Mouse (Mus musculus) midbrain, embryonic 14.5 days (tissue): ENCODE measurements around the gene Dennd4b. TPM values are rescaled to one million over a fixed set of nuclear protein-coding genes. Genes with fewer than 3 reads are reported as not detected.

Source experiments
- ATAC-seq: fragments of 200-750 bp; cut with Nextera tagmentation; 2 replicates; pipeline ENCODE4 v1.8.0; 2017; ENCODE audit warnings: moderate number of reproducible peaks, moderate library complexity; ENCODE audit not compliant: low FRiP score, low TSS enrichment
- DNase-seq: peaks from one replicate; pipeline ENCODE4 v3.0.0-alpha.2; 2015
- H3K27ac ChIP-seq: fragments of 300-500 bp; sonication (generic); replicated peaks from 2 replicates; pipeline ENCODE4 v1.5.1; 2014; ENCODE audit warnings: mild to moderate bottlenecking, low read depth, low read length, moderate library complexity
- H3K27me3 ChIP-seq: fragments of 300-500 bp; sonication (generic); 2 replicates; pipeline ENCODE4 v1.6.1; 2014; ENCODE audit warnings: low read length, control low read depth, mixed read lengths; ENCODE audit not compliant: control insufficient read depth, insufficient read depth
- H3K36me3 ChIP-seq: fragments of 300-500 bp; sonication (generic); 2 replicates; pipeline ENCODE4 v1.6.1; 2014; ENCODE audit warnings: low read length, control low read depth; ENCODE audit not compliant: control insufficient read depth, insufficient read depth
- H3K4me1 ChIP-seq: fragments of 300-500 bp; sonication (generic); 2 replicates; pipeline ENCODE4 v1.6.1; 2014; ENCODE audit warnings: mild to moderate bottlenecking, antibody characterized with exemption, low read length, control low read depth; ENCODE audit not compliant: control insufficient read depth, insufficient read depth
- H3K4me2 ChIP-seq: fragments of 300-500 bp; sonication (generic); 2 replicates; pipeline ENCODE4 v1.6.1; 2014; ENCODE audit warnings: mild to moderate bottlenecking, low read length, moderate library complexity
- H3K4me3 ChIP-seq: fragments of 300-500 bp; sonication (generic); replicated peaks from 2 replicates; pipeline ENCODE4 v1.5.1; 2014; ENCODE audit warnings: low read depth, low read length
- H3K9ac ChIP-seq: fragments of 300-500 bp; sonication (generic); replicated peaks from 2 replicates; pipeline ENCODE4 v1.6.1; 2014; ENCODE audit warnings: mild to moderate bottlenecking, low read length, moderate library complexity
- H3K9me3 ChIP-seq: fragments of 300-500 bp; sonication (generic); 2 replicates; pipeline ENCODE4 v1.6.1; 2016; ENCODE audit warnings: low read length, control low read depth, mixed read lengths; ENCODE audit not compliant: control insufficient read depth
- WGBS: fragments of 180-500 bp; shearing (Covaris S2); extraction: QIAGEN DNeasy Blood & Tissue Kit; methylation state at CpG from one replicate; pipeline ENCODE4 v1.1.7; 2014; 5-methylcytosine and 5-hydroxymethylcytosine counted together
- polyA plus RNA-seq: library from polyadenylated mRNA; unstranded; fragments of >200 nt; fragmentation: Nextera tagmentation; extraction: Ambion mirVana; gene quantifications from 2 replicates; pipeline ENCODE4 v1.2.1, GENCODE M21; 2014

Gene Dennd4b
- polyA plus RNA-seq, 1 experiment from 2014 or later, result 7.3 TPM

DNA sequence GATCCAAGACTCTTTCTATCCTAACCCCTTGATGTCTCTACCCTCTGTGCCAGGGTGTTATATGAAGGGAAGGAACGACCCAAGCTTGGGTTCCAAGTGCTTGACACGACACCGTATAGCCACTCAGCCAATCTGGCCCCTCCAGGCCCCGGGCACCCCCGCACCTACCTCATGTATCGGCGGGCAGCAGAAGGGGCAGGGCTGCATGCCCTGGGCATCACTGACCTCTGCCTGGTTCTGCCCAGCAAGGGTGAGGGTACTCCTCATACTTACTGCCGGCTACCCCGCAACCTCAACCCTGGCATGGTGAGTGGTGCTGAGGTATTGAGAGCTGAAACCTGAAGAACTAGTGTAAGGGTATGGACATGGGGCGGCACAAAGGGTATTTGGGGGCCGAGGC lies 3.2 kb downstream of the Dennd4b start:
- ATAC-seq (no peak), DNase-seq (no peak)
- Histone ChIP-seq H3K36me3 (peaks cover 34% of the 10 kb centered on the region), H3K27ac (no peak overlapping the region), H3K4me2 (no peak overlapping the region), H3K27me3 (no peaks in the 10 kb centered on the region), H3K9ac (no peak overlapping the region), H3K4me1 (peaks cover 9% of the 10 kb centered on the region), H3K4me3 (no peak overlapping the region), H3K9me3 (no peaks in the 10 kb centered on the region)
- 97% methylated on average over 11 of the region's 11 CpGs for WGBS

- Histone ChIP-seq H3K9ac (no peak overlapping the region), H3K9me3 (no peaks in the 10 kb centered on the region), H3K4me3 (no peak overlapping the region), H3K27me3 (no peaks in the 10 kb centered on the region), H3K36me3 (peaks cover 34% of the 10 kb centered on the region), H3K4me2 (no peak overlapping the region), H3K27ac (no peak overlapping the region), H3K4me1 (peaks cover 9% of the 10 kb centered on the region)
- ATAC-seq (no peak), DNase-seq (no peak)
- WGBS, result 89% methylated on average over 16 of the region's 16 CpGs
These were observed 4.0 kb downstream of the Dennd4b start for GRCm38 (mm10) chr3:90268971-90269370.

GRCm38 (mm10) chr3:90270784-90271183 lies 5.8 kb downstream of the Dennd4b start:
- no peak for DNase-seq
- Histone ChIP-seq H3K9me3 (no peaks in the 10 kb centered on the region), H3K4me2 (no peak overlapping the region), H3K36me3 (peaks cover 48% of the 10 kb centered on the region), H3K27me3 (no peaks in the 10 kb centered on the region), H3K27ac (no peak overlapping the region), H3K4me3 (no peak overlapping the region), H3K4me1 (peaks cover 9% of the 10 kb centered on the region), H3K9ac (no peak overlapping the region)
- 95% methylated on average over 8 of the region's 8 CpGs for WGBS
- no peak for ATAC-seq

GRCm38 (mm10) chr3:90272170-90272569 lies 7.2 kb downstream of the Dennd4b start:
- no peak overlapping the region for H3K27ac ChIP-seq
- 77% methylated on average over 9 of the region's 9 CpGs for WGBS
- no peak overlapping the region for H3K9ac ChIP-seq
- peaks cover 62% of the 10 kb centered on the region for H3K36me3 ChIP-seq
- H3K4me1 ChIP-seq, result no peaks in the 10 kb centered on the region
- no peak overlapping the region for H3K4me3 ChIP-seq
- H3K4me2 ChIP-seq, result no peak overlapping the region
- ATAC-seq, result no peak
- DNase-seq, result no peak
- H3K9me3 ChIP-seq, result no peaks in the 10 kb centered on the region
- no peaks in the 10 kb centered on the region for H3K27me3 ChIP-seq

DNA sequence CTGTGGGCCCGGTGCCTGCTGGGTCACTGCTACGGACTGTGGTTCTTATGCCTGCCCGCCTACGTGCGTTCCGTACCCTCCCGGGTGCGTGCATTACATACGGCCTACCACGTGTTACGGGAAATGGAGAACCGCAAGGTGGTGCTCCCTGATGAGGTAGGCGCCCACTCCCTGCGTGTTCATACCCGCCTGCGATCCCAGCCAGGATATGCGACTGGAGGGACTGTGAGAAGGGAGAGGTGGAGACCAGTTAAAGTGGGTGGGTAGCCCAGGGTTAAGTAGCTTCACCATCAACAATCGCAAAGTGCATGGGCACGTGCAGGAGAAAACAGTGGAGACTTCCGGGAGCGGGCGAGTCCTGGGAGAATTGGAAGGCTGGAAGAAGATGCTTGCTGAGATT lies 8.9 kb downstream of the Dennd4b start:
- 96% methylated on average over 22 of the region's 22 CpGs for WGBS
- ATAC-seq, result no peak
- Histone ChIP-seq H3K36me3 (peaks cover 75% of the 10 kb centered on the region), H3K4me2 (no peak overlapping the region), H3K9ac (no peak overlapping the region), H3K4me1 (no peaks in the 10 kb centered on the region), H3K27me3 (no peaks in the 10 kb centered on the region), H3K9me3 (no peaks in the 10 kb centered on the region), H3K4me3 (no peak overlapping the region), H3K27ac (no peak overlapping the region)
- no peak for DNase-seq

GRCm38 (mm10) chr3:90275286-90275685 lies 10.3 kb downstream of the Dennd4b start:
- no peak for ATAC-seq

DNA sequence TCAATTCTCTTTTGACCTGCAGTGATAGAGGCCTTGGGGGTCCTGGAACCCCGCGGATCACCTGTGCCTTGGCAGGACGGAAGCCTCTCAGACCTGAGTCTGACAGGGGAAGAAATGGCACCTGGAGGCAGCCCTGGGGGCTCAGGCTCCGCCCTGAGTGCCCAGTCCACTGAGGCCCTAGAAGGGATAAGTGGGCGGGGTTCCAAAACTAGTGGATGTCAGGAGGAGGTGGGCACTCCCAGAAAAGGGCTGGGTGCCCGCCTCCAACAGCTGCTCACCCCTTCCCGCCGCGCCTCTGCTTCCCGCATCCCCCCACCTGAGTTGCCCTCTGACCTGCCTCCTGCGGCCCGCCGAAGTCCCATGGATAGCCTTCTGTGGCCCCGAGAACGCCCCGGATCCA lies 11.9 kb downstream of the Dennd4b start:
- ATAC-seq, result no peak
- no peak overlapping the region for H3K27ac ChIP-seq
- H3K9me3 ChIP-seq, result no peaks in the 10 kb centered on the region
- no peak overlapping the region for H3K4me2 ChIP-seq
- H3K4me3 ChIP-seq, result no peak overlapping the region
- H3K27me3 ChIP-seq, result no peaks in the 10 kb centered on the region
- DNase-seq, result no peak
- H3K9ac ChIP-seq, result no peak overlapping the region
- 50% methylated on average over 16 of the region's 16 CpGs for WGBS
- H3K36me3 ChIP-seq, result peaks cover 83% of the 10 kb centered on the region
- no peaks in the 10 kb centered on the region for H3K4me1 ChIP-seq

More at GRCm38 (mm10) chr3:90275286-90275685, 10.3 kb downstream of the Dennd4b start:
- 92% methylated on average over 11 of the region's 11 CpGs for WGBS
- H3K4me1 ChIP-seq, result no peaks in the 10 kb centered on the region
- H3K4me3 ChIP-seq, result no peak overlapping the region
- no peaks in the 10 kb centered on the region for H3K9me3 ChIP-seq
- DNase-seq, result no peak
- H3K27ac ChIP-seq, result no peak overlapping the region
- peaks cover 86% of the 10 kb centered on the region for H3K36me3 ChIP-seq
- H3K9ac ChIP-seq, result no peak overlapping the region
- no peaks in the 10 kb centered on the region for H3K27me3 ChIP-seq
- no peak overlapping the region for H3K4me2 ChIP-seq

GRCm38 (mm10) chr3:90277793-90278192 lies 12.8 kb downstream of the Dennd4b start:
- Histone ChIP-seq H3K9me3 (no peaks in the 10 kb centered on the region), H3K36me3 (peaks cover 75% of the 10 kb centered on the region), H3K27ac (no peak overlapping the region), H3K4me3 (no peak overlapping the region), H3K4me2 (no peak overlapping the region), H3K9ac (no peak overlapping the region), H3K4me1 (no peaks in the 10 kb centered on the region), H3K27me3 (no peaks in the 10 kb centered on the region)
- no peak for DNase-seq
- ATAC-seq, result no peak
- 91% methylated on average over 9 of the region's 9 CpGs for WGBS

- Histone ChIP-seq H3K4me2 (no peak overlapping the region), H3K9ac (no peak overlapping the region), H3K36me3 (peaks cover 71% of the 10 kb centered on the region), H3K27me3 (no peaks in the 10 kb centered on the region), H3K4me3 (no peak overlapping the region), H3K4me1 (no peaks in the 10 kb centered on the region), H3K9me3 (no peaks in the 10 kb centered on the region), H3K27ac (no peak overlapping the region)
- no peak for DNase-seq
- WGBS, result 91% methylated on average over 10 of the region's 10 CpGs
- no peak for ATAC-seq
These were observed 13.2 kb downstream of the Dennd4b start for GRCm38 (mm10) chr3:90278211-90278610.
